Mouse (Mus musculus) cortical plate, adult 2 months (tissue): ENCODE measurements around the gene Grn.
A peak's percentile ranks its signal among the peaks of the same experiment; 100 is the strongest.

Source experiments
- CTCF ChIP-seq: fragments of 200-500 bp; IDR thresholded peaks from 2 replicates; pipeline ENCODE4 v1.5.1; 2011; ENCODE audit warnings: mild to moderate bottlenecking, control low read depth, low read length; ENCODE audit not compliant: insufficient read depth; ENCODE audit errors: extremely low read depth
- POLR2A ChIP-seq: fragments of 200-500 bp; IDR thresholded peaks from 2 replicates; pipeline ENCODE4 v1.6.1; 2011; ENCODE audit warnings: mild to moderate bottlenecking, low read length, control low read depth; ENCODE audit not compliant: insufficient read depth; ENCODE audit errors: extremely low read depth

DNA sequence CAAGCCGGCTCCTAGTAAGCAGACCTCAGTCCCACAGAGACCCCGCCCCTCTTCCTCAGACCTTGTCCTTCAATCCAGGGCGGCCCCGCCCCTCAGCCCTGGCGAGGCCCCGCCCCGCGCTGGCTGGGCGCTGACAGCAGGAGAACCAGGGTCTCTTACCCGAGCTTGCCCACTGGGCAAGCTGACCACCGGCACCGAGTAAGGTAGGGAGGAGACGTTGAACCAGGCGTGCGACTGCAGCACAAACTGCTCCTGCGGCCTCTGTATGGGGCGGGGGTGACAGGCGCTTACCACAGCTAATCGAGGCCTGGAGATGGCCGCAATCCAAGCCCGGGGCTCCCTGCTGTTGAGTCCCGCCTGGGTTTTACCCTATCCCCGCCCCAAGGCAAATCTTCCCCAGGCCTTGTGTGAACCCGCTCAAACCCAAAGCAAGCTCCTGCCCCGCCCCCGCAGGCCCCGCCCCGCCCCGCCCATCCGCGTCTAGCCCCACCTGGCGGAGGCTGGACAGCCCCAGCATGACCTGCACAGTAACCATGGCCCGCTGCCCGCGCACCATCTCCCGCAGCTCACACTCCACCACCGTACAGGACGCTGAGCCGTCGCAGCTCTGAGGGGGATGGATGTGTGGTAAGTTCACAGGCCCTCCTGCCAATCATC, 25.8 kb downstream of the Grn start:
- TF ChIP-seq POLR2A = 0 out of 2 replicates have a peak, but pooled peaks have one; percentile 27
- no peak for TF ChIP-seq CTCF
